Mouse (Mus musculus) left cerebral cortex, adult 6 months (tissue): Measurements from ENCODE around the gene Sephs2. TPM values are rescaled to one million over a fixed set of nuclear protein-coding genes. Genes with fewer than 3 reads are reported as not detected.

Experiments
- long read RNA-seq, 2 experiments: library from polyadenylated mRNA; unstranded; transcript quantifications; one replicate each; pipeline ENCODE4 v2.0.0; 2019 to 2020
- polyA plus RNA-seq: library from polyadenylated mRNA; unstranded; fragments of <200 nt; fragmentation: Nextera tagmentation; gene quantifications from 2 replicates; pipeline ENCODE4 v1.2.3, GENCODE M21; 2021

Sephs2 gene
- 42.8 and 64.6 TPM in 2 replicates for polyA plus RNA-seq
- long read RNA-seq, experiment 1, transcript Sephs2-201 (1 exons, 2,177 nt): major isoform, 371 of 371 reads
- long read RNA-seq, experiment 1, partial matches to known transcripts: 0 of 371 reads
- long read RNA-seq, experiment 1, other reads (novel, unspliced or antisense): 0 of 371 reads
- long read RNA-seq, experiment 2, transcript Sephs2-201 (1 exons, 2,177 nt): major isoform, 104 of 104 reads
- long read RNA-seq, experiment 2, partial matches to known transcripts: 0 of 104 reads
- long read RNA-seq, experiment 2, other reads (novel, unspliced or antisense): 0 of 104 reads

GRCm38 (mm10) chr7:127273925-127274789, at the start of gene Sephs2:
Sephs2 (minus strand) TSS chr7:127274055.

GRCm38 (mm10) chr7:127296098-127296497, 22.2 kb upstream of the Sephs2 start, which contains the start of gene Itgal:
Itgal (plus strand) TSS chr7:127296260.

GRCm38 (mm10) chr7:127260309-127261111, 13.3 kb downstream of the Sephs2 start, which contains the start of gene Dctpp1:
Dctpp1 (minus strand) TSS chr7:127260709.

GRCm38 (mm10) chr7:127243870-127244657, 29.8 kb downstream of the Sephs2 start, which contains the start of gene Zfp771:
Zfp771 (plus strand) TSS chr7:127244274.

GRCm38 (mm10) chr7:127232622-127233367, 41.1 kb downstream of the Sephs2 start, which contains the start of the genes Zfp553 and Sept1:
Zfp553 (plus strand) TSS chr7:127233061.
Sept1 (minus strand) TSS chr7:127233130.

Other genes starting within 250 kb of the Sephs2 start
- 6.6 and 36.1 TPM in 2 replicates for gene Maz, start 247.0 kb downstream of the Sephs2 start, polyA plus RNA-seq
- 18.0 and 24.4 TPM in 2 replicates for gene Kif22, start 231.6 kb downstream of the Sephs2 start, polyA plus RNA-seq
- gene Zg16, start 186.7 kb downstream of the Sephs2 start, polyA plus RNA-seq: not detected in 2 replicates
- 1.2 and 2.1 TPM in 2 replicates for gene AI467606, start 182.7 kb downstream of the Sephs2 start, polyA plus RNA-seq
- gene Qprt, start 151.8 kb downstream of the Sephs2 start, polyA plus RNA-seq: 0.47 and 0.55 TPM in 2 replicates
- gene Spn, start 136.2 kb downstream of the Sephs2 start, polyA plus RNA-seq: not detected in 2 replicates
- gene Cd2bp2, start 78.0 kb downstream of the Sephs2 start, polyA plus RNA-seq: 37.9 and 38.1 TPM in 2 replicates
- 7.9 and 14.4 TPM in 2 replicates for gene Tbc1d10b, start 65.6 kb downstream of the Sephs2 start, polyA plus RNA-seq
- 5.7 and 6.5 TPM in 2 replicates for gene Mylpf, start 65.2 kb downstream of the Sephs2 start, polyA plus RNA-seq
- 12.5 and 13.0 TPM in 2 replicates for gene Zfp553, start 41.0 kb downstream of the Sephs2 start, polyA plus RNA-seq
- gene Sept1, start 40.9 kb downstream of the Sephs2 start, polyA plus RNA-seq: 1.8 and 3.0 TPM in 2 replicates
- 64.9 and 90.1 TPM in 2 replicates for gene Zfp771, start 29.8 kb downstream of the Sephs2 start, polyA plus RNA-seq
- gene Dctpp1, start 13.3 kb downstream of the Sephs2 start, polyA plus RNA-seq: 79.8 and 81.4 TPM in 2 replicates
- 0.32 and 0.35 TPM in 2 replicates for gene Itgal, start 22.2 kb upstream of the Sephs2 start, polyA plus RNA-seq
- gene Zfp768, start 71.5 kb upstream of the Sephs2 start, polyA plus RNA-seq: 2.6 and 2.7 TPM in 2 replicates
- gene Zfp747, start 102.0 kb upstream of the Sephs2 start, polyA plus RNA-seq: 3.3 TPM in 2 replicates
- gene 9130019O22Rik, start 113.1 kb upstream of the Sephs2 start, polyA plus RNA-seq: 1.3 and 2.6 TPM in 2 replicates
- 3.3 and 4.6 TPM in 2 replicates for gene E430018J23Rik, start 119.6 kb upstream of the Sephs2 start, polyA plus RNA-seq
- gene Zfp764, start 132.8 kb upstream of the Sephs2 start, polyA plus RNA-seq: 2.5 and 3.2 TPM in 2 replicates
- gene Zfp688, start 148.0 kb upstream of the Sephs2 start, polyA plus RNA-seq: 26.3 and 38.5 TPM in 2 replicates
- gene Zfp689, start 175.1 kb upstream of the Sephs2 start, polyA plus RNA-seq: 2.5 and 2.9 TPM in 2 replicates
- 8.4 and 20.3 TPM in 2 replicates for gene Prr14, start 185.6 kb upstream of the Sephs2 start, polyA plus RNA-seq
- 2.8 and 8.4 TPM in 2 replicates for gene Fbrs, start 205.1 kb upstream of the Sephs2 start, polyA plus RNA-seq
- gene Srcap, start 237.9 kb upstream of the Sephs2 start, polyA plus RNA-seq: 10.7 and 13.8 TPM in 2 replicates
- gene Gm42715, start 245.5 kb upstream of the Sephs2 start, polyA plus RNA-seq: 1.8 and 2.5 TPM in 2 replicates